Comparison of ENCODE assay signal across 8 mouse cellular contexts in the genomic region with DNA sequence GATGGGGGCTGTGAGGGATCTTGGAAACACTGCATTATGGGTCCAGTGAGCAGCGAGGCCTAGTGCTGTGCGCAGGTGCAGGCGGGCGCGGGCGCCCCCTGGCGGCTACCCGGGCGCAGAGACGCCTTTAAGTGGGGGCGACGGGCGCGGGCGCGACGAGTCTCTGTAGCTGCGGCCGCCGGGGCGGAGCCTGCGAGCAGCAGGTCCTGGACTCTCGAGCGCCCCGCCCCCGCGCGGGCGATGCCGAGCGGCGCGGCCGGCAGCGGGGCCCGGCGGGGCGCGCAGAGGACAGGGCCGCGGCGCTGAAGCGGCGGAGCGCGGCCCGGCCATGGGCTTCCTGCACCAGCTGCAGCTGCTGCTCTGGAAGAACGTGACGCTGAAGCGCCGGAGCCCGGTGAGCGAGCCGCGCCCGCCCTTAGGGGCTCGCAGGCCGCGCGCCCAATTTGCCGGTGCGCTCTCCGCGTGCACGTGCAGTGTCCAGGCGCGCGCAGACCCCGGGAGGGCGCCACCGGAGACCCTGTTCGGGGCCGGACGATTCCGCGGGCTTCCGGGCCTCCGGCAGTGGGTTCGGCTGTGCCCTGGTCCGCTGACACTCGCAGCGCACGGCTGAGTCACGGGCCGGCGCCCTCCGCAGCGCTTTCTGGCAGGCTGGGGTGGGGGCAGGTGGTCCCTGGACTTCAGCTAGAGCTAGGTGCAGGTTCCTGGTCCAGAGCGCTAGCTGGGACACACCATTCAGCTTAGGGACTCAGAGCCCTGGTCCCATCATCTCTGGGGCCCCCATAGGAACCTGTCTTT. TPM values are rescaled to one million over a fixed set of nuclear protein-coding genes. Genes with fewer than 3 reads are reported as not detected.
A peak's percentile ranks its signal among the peaks of the same experiment; 100 is the strongest.
DNase-seq lines count a peak whose midpoint lies in the region; ATAC-seq lines count a peak whose summit lies in the region.

A gene (plus strand): TSS at position 262 of the 795 bp plus-strand sequence.

- under 1% methylated on average over 63 of the region's 89 CpGs for WGBS in hindbrain, embryonic 16.5 days
- WGBS in macrophage (ENCODE audit: missing documents): under 1% methylated on average over 79 of the region's 89 CpGs

- peak within 1 kb of the TSS; percentile 83 for H3K4me3 ChIP-seq in hindbrain, embryonic 16.5 days (ENCODE audit: low read length)
- H3K4me3 ChIP-seq in macrophage (ENCODE audit: inconsistent target): peak within 1 kb of the TSS; percentile 16; the same call in 1 of the 2 replicates

- H3K27me3 ChIP-seq in hindbrain, embryonic 16.5 days (replicated peaks; ENCODE audit: control insufficient read depth, insufficient read depth, low read length): peaks cover 4% of the 10 kb centered on the region

- H3K9me3 ChIP-seq in hindbrain, embryonic 16.5 days (ENCODE audit: control insufficient read depth, low read length): no peaks in the 10 kb centered on the region

- H3K36me3 ChIP-seq in hindbrain, embryonic 16.5 days (ENCODE audit: control insufficient read depth, insufficient read depth, low read length): peaks cover under 1% of the 10 kb centered on the region; the same call in 1 of the 2 replicates
- H3K36me3 ChIP-seq in macrophage (ENCODE audit: inconsistent target): no peaks in the 10 kb centered on the region

- no peaks in the 10 kb centered on the region; the same call in 1 of the 2 replicates for H3K79me2 ChIP-seq in macrophage (ENCODE audit: inconsistent target)

- peak within 1 kb of the TSS; percentile 70 for H3K4me2 ChIP-seq in hindbrain, embryonic 16.5 days (ENCODE audit: low read length)

- peak; percentile 85 for ATAC-seq in hindbrain, embryonic 16.5 days

- peaks cover 25% of the 10 kb centered on the region for H3K4me1 ChIP-seq in hindbrain, embryonic 16.5 days (ENCODE audit: control insufficient read depth, insufficient read depth, low read depth, low read length)

- DNase-seq in T-cell, adult 2 months (ENCODE audit: low spot score): peak; percentile 94
- peak; percentile 97 to 98 for DNase-seq in cerebellum, postnatal 36 days
- DNase-seq in gastrocnemius, adult 18-20 months (ENCODE audit: low spot score): peak; percentile 92
- peak; percentile 94 to 98 for DNase-seq in left cerebral cortex, adult 18-20 months (ENCODE audit: low spot score in 2 of 2)
- peak; percentile 97 for DNase-seq in right cerebral cortex, adult 18-20 months
- DNase-seq in urinary bladder, postnatal 10 days (ENCODE audit: low spot score): peak; percentile 68

- H3K9ac ChIP-seq in hindbrain, embryonic 16.5 days (ENCODE audit: low read depth, low read length): peak within 1 kb of the TSS; percentile 96

- peak within 1 kb of the TSS; percentile 91 for H3K27ac ChIP-seq in hindbrain, embryonic 16.5 days (ENCODE audit: low read depth, low read length)
- no peak within 1 kb of the TSS for H3K27ac ChIP-seq in macrophage

RNA-seq across cellular contexts. Expression of the gene that starts here (rescaled TPM):
- 10 to 100 TPM; 14.1 to 15.5 TPM for total RNA-seq in gastrocnemius, adult 18-20 months (2021)
- polyA plus RNA-seq in hindbrain, embryonic 16.5 days (2015; fragmentation: Nextera tagmentation; extraction: Ambion mirVana): 13.5 and 15.5 TPM in 2 replicates
- 100 to 1,000 TPM; 155 to 165 TPM for total RNA-seq in left cerebral cortex, adult 18-20 months (2021)
- 10 to 100 TPM in 24 of 26 experiments, 1 to 10 TPM in 2; 5.1 to 62.3 (median 32.4) TPM for total RNA-seq in macrophage (2018; cell fraction: chromatin; rRNA removed)
- 10 to 100 TPM in 6 of 26 experiments, 1 to 10 TPM in 20; 2.9 to 16.2 (median 6.8) TPM for total RNA-seq in macrophage (2018; cell fraction: cytosol; rRNA removed)
- 10 to 100 TPM in 22 of 26 experiments, 1 to 10 TPM in 4; 6.0 to 42.6 (median 16.7) TPM for total RNA-seq in macrophage (2018; cell fraction: nucleus; rRNA removed)
- polyA plus RNA-seq in macrophage (2018): 9.5 to 19.7 TPM (median 13.5 TPM) in 3 replicates

Comparison
In these comparisons a context has a peak if more than half of its experiments do, and no peak if none do; other contexts are left out.
1. RNA of the gene that starts here (total RNA-seq): 155 to 165 TPM in left cerebral cortex, adult 18-20 months; 14.1 to 15.5 TPM in gastrocnemius, adult 18-20 months; every median in the first group is over 4 times any median in the second.
2. Peak in every context shown above with its lines, with median percentiles within 50 percentile points of each other: DNase-seq.